Mouse (Mus musculus): ENCODE measurements at regions not wholly inside any gene's neighbourhood (a gene's known extent, or its start where the extent isn't known, plus 50 kb on each side); places are given as distances from the start of the nearest gene placed in this dataset.

DNA sequence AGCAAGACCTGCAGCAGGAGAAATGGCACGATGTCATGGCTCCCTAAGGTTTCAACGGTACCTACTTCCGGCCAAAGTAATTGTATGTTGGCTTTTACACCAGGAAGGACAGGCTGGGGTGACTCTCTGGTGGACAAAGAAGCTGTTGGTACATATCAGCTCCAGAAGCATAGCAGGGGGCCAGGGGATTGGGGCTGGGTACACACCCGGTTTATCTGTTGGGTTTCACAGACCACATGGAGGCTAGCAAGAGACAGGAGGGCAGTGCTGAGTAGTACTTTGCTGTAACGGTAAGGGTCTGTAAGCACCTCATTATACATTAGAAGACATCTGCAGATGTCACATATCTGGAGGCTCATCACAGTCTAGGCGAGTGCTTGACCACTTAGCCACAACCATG is 164.0 kb upstream of the Ubl3 start:
- 74% methylated on average over 6 of the region's 6 CpGs for WGBS (ENCODE audit: insufficient replicate concordance)
- no peaks in the 10 kb centered on the region for H3K36me3 ChIP-seq (replicated peaks; ENCODE audit: insufficient read depth, low read length)
- ATAC-seq: no peak
- H3K4me3 ChIP-seq (ENCODE audit: low read depth, low read length): no peak overlapping the region
- H3K9ac ChIP-seq (replicated peaks): no peak overlapping the region
- TF ChIP-seq CTCF (IDR thresholded peaks at IDR 0.05; ENCODE audit: low read depth) (no peak), EP300 (IDR thresholded peaks at IDR 0.05; ENCODE audit: low read depth) (no peak)
- H3K27ac ChIP-seq (ENCODE audit: low read depth): no peak overlapping the region
- no peaks in the 10 kb centered on the region; the same call in 1 of the 2 replicates for H3K4me1 ChIP-seq (ENCODE audit: insufficient read depth)
- H3K4me2 ChIP-seq (ENCODE audit: low read depth, low read length): no peak overlapping the region
- H3K9me3 ChIP-seq (ENCODE audit: low read length): peaks cover 5% of the 10 kb centered on the region; the same call in 1 of the 2 replicates
- DNase-seq: no peak
- no peaks in the 10 kb centered on the region for H3K27me3 ChIP-seq (ENCODE audit: insufficient read depth, low read length)

DNA sequence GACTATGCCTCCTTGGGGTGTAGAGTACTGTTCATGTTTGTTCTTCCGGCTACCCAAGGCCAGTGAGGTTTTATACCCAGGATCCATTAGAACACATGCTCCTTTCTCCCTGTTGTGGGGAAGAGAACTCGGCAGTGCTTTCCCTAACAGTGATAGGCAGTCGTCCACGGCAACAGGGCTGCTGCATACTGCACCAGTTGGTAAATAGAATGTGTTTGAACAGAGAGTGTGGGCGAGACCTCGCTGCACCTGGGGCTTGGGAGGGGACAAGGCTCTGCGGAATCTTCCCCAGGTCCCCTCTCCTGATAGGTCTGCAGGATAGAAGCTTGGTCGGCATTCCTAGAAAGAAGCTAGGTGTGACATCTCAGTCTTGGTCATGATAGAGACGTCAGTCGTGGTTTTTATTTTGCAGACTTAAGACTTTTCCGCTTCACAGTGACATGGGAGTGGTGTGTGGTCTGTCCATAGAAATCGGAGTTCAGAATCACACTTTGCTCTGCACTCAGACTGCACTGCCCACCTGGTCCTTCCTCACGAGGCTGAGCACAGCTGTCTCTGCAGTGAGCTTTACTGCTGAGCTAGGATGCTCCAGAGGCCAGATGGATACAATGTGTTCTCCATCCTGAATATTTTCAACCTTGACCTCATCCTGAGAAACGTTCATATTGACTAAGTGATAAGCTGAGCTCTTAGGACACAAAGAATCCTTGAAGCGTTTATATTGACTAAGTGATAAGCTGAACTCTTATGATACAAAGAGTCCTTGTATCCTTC is 162.8 kb upstream of the Ubl3 start:
- ATAC-seq (no peak), DNase-seq (no peak)
- Histone ChIP-seq H3K9me3 (ENCODE audit: low read length) (peaks cover 5% of the 10 kb centered on the region; the same call in 1 of the 2 replicates), H3K9ac (replicated peaks) (no peak overlapping the region), H3K36me3 (replicated peaks; ENCODE audit: insufficient read depth, low read length) (no peaks in the 10 kb centered on the region), H3K4me1 (ENCODE audit: insufficient read depth) (no peaks in the 10 kb centered on the region; the same call in 1 of the 2 replicates), H3K4me3 (ENCODE audit: low read depth, low read length) (no peak overlapping the region), H3K4me2 (ENCODE audit: low read depth, low read length) (no peak overlapping the region; the same call in 1 of the 2 replicates), H3K27ac (ENCODE audit: low read depth) (no peak overlapping the region), H3K27me3 (ENCODE audit: insufficient read depth, low read length) (no peaks in the 10 kb centered on the region)
- TF ChIP-seq EP300 (IDR thresholded peaks at IDR 0.05; ENCODE audit: low read depth) (no peak), CTCF (IDR thresholded peaks at IDR 0.05; ENCODE audit: low read depth) (no peak)
- WGBS (ENCODE audit: insufficient replicate concordance): 50% methylated on average over 15 of the region's 15 CpGs

DNA sequence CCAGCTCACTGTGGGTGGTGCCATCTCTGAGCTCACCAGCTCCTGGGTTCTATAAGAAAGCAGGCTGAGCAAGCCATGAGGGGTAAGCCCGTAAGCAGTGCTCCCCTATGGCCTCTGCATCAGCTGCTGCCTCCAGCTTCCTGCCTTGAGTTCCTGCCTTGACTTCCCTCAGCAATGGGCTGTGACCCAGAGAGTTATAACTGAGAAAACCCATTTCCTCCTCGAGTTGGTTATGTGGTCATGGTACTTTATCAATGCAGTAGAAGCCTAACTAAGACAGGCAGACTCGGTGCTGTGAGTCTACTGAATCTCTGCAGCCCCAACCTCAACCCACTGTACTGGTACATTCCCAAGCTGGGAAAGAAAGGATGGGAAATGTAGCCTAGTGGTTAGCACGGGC is 162.2 kb upstream of the Ubl3 start:
- 38% methylated on average over 4 of the region's 4 CpGs for WGBS (ENCODE audit: insufficient replicate concordance)
- no peaks in the 10 kb centered on the region for H3K36me3 ChIP-seq (replicated peaks; ENCODE audit: insufficient read depth, low read length)

DNA sequence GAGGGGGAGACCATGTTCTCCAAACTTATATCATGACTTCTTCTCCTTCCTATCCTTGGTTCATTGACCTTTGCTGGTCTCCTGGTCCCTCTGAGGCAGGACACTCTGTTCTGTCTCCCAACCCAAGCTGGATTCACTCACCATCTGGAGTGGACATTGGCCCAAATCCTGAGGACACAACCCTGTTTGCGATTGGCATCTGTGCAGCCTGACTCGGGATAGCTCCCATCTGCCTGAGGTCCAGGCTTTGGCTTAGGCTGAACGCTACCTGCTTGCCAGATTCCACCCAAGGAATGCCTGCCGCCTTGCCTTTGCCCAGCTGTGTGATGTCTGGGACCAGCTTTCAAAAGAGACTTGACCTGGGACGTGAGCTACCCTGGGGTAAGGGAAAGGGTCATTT is 161.2 kb upstream of the Ubl3 start:
- 83% methylated on average over 5 of the region's 5 CpGs for WGBS (ENCODE audit: insufficient replicate concordance)
- no peak overlapping the region for H3K9ac ChIP-seq (replicated peaks)

More for the DNA sequence above, 162.2 kb upstream of the Ubl3 start:
- Histone ChIP-seq H3K9me3 (ENCODE audit: low read length) (peaks cover 5% of the 10 kb centered on the region; the same call in 1 of the 2 replicates), H3K4me2 (ENCODE audit: low read depth, low read length) (no peak overlapping the region), H3K27me3 (ENCODE audit: insufficient read depth, low read length) (no peaks in the 10 kb centered on the region), H3K4me3 (ENCODE audit: low read depth, low read length) (no peak overlapping the region), H3K27ac (ENCODE audit: low read depth) (no peak overlapping the region), H3K4me1 (ENCODE audit: insufficient read depth) (no peaks in the 10 kb centered on the region; the same call in 1 of the 2 replicates), H3K9ac (replicated peaks) (no peak overlapping the region)
- ATAC-seq: no peak
- TF ChIP-seq EP300 (IDR thresholded peaks at IDR 0.05; ENCODE audit: low read depth): no peak
- no peak for TF ChIP-seq CTCF (IDR thresholded peaks at IDR 0.05; ENCODE audit: low read depth)
- no peak for DNase-seq

DNA sequence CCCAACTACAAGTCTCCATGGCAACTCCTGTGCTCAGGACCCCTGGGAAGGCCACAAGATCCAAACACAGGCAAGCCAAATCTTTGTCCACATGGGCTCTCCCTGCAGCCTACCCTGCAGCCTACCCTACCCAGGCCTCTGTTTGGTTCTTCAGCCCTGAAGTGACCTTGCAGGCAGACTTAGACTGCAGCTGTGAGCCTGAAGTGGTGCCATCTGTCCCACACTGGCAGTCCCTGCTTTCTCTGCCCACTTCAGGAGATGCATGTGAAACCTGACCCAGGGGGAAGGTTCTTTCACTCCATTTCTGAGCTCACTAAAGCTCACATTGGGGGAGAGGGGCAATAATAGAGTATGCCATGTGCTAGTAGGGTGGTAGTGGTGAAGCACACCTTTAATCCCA is 160.4 kb upstream of the Ubl3 start:
- no peak overlapping the region for H3K4me3 ChIP-seq (ENCODE audit: low read depth, low read length)
- no peak overlapping the region for H3K9ac ChIP-seq (replicated peaks)
- no peak overlapping the region for H3K4me2 ChIP-seq (ENCODE audit: low read depth, low read length)
- TF ChIP-seq EP300 (IDR thresholded peaks at IDR 0.05; ENCODE audit: low read depth) (no peak), CTCF (IDR thresholded peaks at IDR 0.05; ENCODE audit: low read depth) (no peak)
- H3K27ac ChIP-seq (ENCODE audit: low read depth): no peak overlapping the region
- H3K9me3 ChIP-seq (ENCODE audit: low read length): no peaks in the 10 kb centered on the region
- no peaks in the 10 kb centered on the region for H3K27me3 ChIP-seq (ENCODE audit: insufficient read depth, low read length)
- H3K36me3 ChIP-seq (replicated peaks; ENCODE audit: insufficient read depth, low read length): no peaks in the 10 kb centered on the region
- no peaks in the 10 kb centered on the region; the same call in 1 of the 2 replicates for H3K4me1 ChIP-seq (ENCODE audit: insufficient read depth)
- DNase-seq (no peak), ATAC-seq (no peak)

More for the DNA sequence above, 161.2 kb upstream of the Ubl3 start:
- DNase-seq (no peak), ATAC-seq (no peak)
- Histone ChIP-seq H3K4me3 (ENCODE audit: low read depth, low read length) (no peak overlapping the region), H3K27me3 (ENCODE audit: insufficient read depth, low read length) (no peaks in the 10 kb centered on the region), H3K4me2 (ENCODE audit: low read depth, low read length) (no peak overlapping the region), H3K9me3 (ENCODE audit: low read length) (peaks cover 4% of the 10 kb centered on the region; the same call in 1 of the 2 replicates), H3K36me3 (replicated peaks; ENCODE audit: insufficient read depth, low read length) (no peaks in the 10 kb centered on the region), H3K4me1 (ENCODE audit: insufficient read depth) (no peaks in the 10 kb centered on the region; the same call in 1 of the 2 replicates), H3K27ac (ENCODE audit: low read depth) (no peak overlapping the region)
- TF ChIP-seq CTCF (IDR thresholded peaks at IDR 0.05; ENCODE audit: low read depth) (no peak), EP300 (IDR thresholded peaks at IDR 0.05; ENCODE audit: low read depth) (no peak)

DNA sequence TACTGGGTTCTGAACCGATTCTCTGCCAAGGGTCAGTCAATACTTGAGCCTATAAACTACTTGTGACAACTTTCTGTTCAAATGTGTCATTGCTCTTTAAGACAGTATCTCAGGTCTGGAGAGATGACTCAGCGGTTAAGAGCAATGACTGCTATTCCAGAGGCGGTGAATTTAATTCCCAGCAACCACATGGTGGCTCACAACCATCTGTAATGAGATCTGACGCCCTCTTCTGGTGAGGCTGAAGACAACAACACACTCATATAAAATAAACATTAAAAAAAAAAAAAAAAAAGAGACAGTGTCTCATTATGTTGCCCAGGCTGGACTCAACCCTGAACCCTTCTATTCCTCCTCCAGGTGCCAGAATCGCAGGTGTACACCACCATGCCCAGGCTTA is 159.0 kb upstream of the Ubl3 start:
- TF ChIP-seq CTCF (IDR thresholded peaks at IDR 0.05; ENCODE audit: low read depth) (no peak; the same call in 1 of the 2 replicates), EP300 (IDR thresholded peaks at IDR 0.05; ENCODE audit: low read depth) (no peak)
- H3K4me1 ChIP-seq (ENCODE audit: insufficient read depth): no peaks in the 10 kb centered on the region; the same call in none of the 2 replicates
- no peaks in the 10 kb centered on the region for H3K36me3 ChIP-seq (replicated peaks; ENCODE audit: insufficient read depth, low read length)
- ATAC-seq (no peak), DNase-seq (no peak)
- H3K4me3 ChIP-seq (ENCODE audit: low read depth, low read length): no peak overlapping the region
- H3K9ac ChIP-seq (replicated peaks): no peak overlapping the region
- no peaks in the 10 kb centered on the region for H3K9me3 ChIP-seq (ENCODE audit: low read length)
- no peaks in the 10 kb centered on the region for H3K27me3 ChIP-seq (ENCODE audit: insufficient read depth, low read length)
- no peak overlapping the region for H3K4me2 ChIP-seq (ENCODE audit: low read depth, low read length)
- no peak overlapping the region for H3K27ac ChIP-seq (ENCODE audit: low read depth)
- WGBS (ENCODE audit: insufficient replicate concordance): 67% methylated on average over 5 of the region's 5 CpGs
